Mouse (Mus musculus) intestine, embryonic 14.5 days (tissue): ENCODE results near the gene Dnase1. TPM values are rescaled to one million over a fixed set of nuclear protein-coding genes. Genes with fewer than 3 reads are reported as not detected.
"Not testable (repeated sequence)": the region's sequence is repeated elsewhere in the genome, so short reads cannot be mapped to it uniquely, and the experiment has no call there.

Experiments used
- ATAC-seq: fragments of 200-750 bp; cut with Nextera tagmentation; replicated peaks from 2 replicates; pipeline ENCODE4 v1.8.0; 2017; ENCODE audit warnings: low read depth, moderate number of reproducible peaks, moderate TSS enrichment, moderate library complexity; ENCODE audit not compliant: low FRiP score, low TSS enrichment
- DNase-seq: peaks from one replicate; pipeline ENCODE4 v3.0.0-alpha.2; 2018; ENCODE audit warnings: low spot score
- H3K27ac ChIP-seq: fragments of 300-500 bp; sonication (generic); 2 replicates; pipeline ENCODE4 v1.5.1; 2014; ENCODE audit warnings: low read depth, mild to moderate bottlenecking, control low read depth
- H3K27me3 ChIP-seq: fragments of 300-500 bp; sonication (generic); replicated peaks from 2 replicates; pipeline ENCODE4 v1.6.1; 2014; ENCODE audit warnings: low read length, control low read depth; ENCODE audit not compliant: control insufficient read depth, insufficient read depth
- H3K36me3 ChIP-seq: fragments of 300-500 bp; sonication (generic); 2 replicates; pipeline ENCODE4 v1.6.1; 2014; ENCODE audit warnings: low read length, control low read depth; ENCODE audit not compliant: control insufficient read depth, insufficient read depth
- H3K4me1 ChIP-seq: fragments of 300-500 bp; sonication (generic); replicated peaks from 2 replicates; pipeline ENCODE4 v1.6.1; 2014; ENCODE audit warnings: low read length, control low read depth, mixed read lengths; ENCODE audit not compliant: control insufficient read depth, insufficient read depth
- H3K4me2 ChIP-seq: fragments of 300-500 bp; sonication (generic); 2 replicates; pipeline ENCODE4 v1.6.1; 2014; ENCODE audit warnings: low read length
- H3K4me3 ChIP-seq: fragments of 300-500 bp; sonication (generic); 2 replicates; pipeline ENCODE4 v1.5.1; 2014; ENCODE audit warnings: low read depth, low read length, control low read depth, mixed read lengths
- H3K9ac ChIP-seq: fragments of 300-500 bp; sonication (generic); 2 replicates; pipeline ENCODE4 v1.6.1; 2014; ENCODE audit warnings: mild to moderate bottlenecking, low read length
- H3K9me3 ChIP-seq: fragments of 300-500 bp; sonication (generic); 2 replicates; pipeline ENCODE4 v1.6.1; 2016; ENCODE audit warnings: low read length, control low read depth; ENCODE audit not compliant: control insufficient read depth
- WGBS: fragments of 180-500 bp; shearing (Covaris S2); extraction: QIAGEN DNeasy Blood & Tissue Kit; methylation state at CpG from one replicate; pipeline ENCODE4 v1.1.7; 2014; 5-methylcytosine and 5-hydroxymethylcytosine counted together
- polyA plus RNA-seq: library from polyadenylated mRNA; unstranded; fragments of >200 nt; fragmentation: Nextera tagmentation; extraction: Ambion mirVana; gene quantifications from 2 replicates; pipeline ENCODE4 v1.2.1, GENCODE M21; 2014

The Dnase1 gene
- polyA plus RNA-seq, 1 experiment from 2014 or later, result 4.4 TPM

GRCm38 (mm10) chr16:4068588-4068987 is 31.8 kb downstream of the Dnase1 start:
- Histone ChIP-seq H3K4me2 (no peak overlapping the region), H3K4me1 (no peaks in the 10 kb centered on the region), H3K9me3 (no peaks in the 10 kb centered on the region), H3K9ac (no peak overlapping the region), H3K27ac (no peak overlapping the region), H3K4me3 (no peak overlapping the region), H3K36me3 (peaks cover 53% of the 10 kb centered on the region), H3K27me3 (no peaks in the 10 kb centered on the region)
- WGBS, result 61% methylated on average over 8 of the region's 8 CpGs
- peak; percentile 69 for DNase-seq
- no peak for ATAC-seq

GRCm38 (mm10) chr16:4074297-4074696 is 37.6 kb downstream of the Dnase1 start:
- DNase-seq (no peak), ATAC-seq (no peak)
- no peak overlapping the region for H3K4me2 ChIP-seq
- H3K4me3 ChIP-seq, result no peak overlapping the region
- H3K9ac ChIP-seq, result no peak overlapping the region
- peaks cover 9% of the 10 kb centered on the region for H3K4me1 ChIP-seq
- WGBS, result 65% methylated on average over 6 of the region's 6 CpGs
- no peaks in the 10 kb centered on the region; the same call in none of the 2 replicates for H3K36me3 ChIP-seq
- no peaks in the 10 kb centered on the region for H3K27me3 ChIP-seq
- no peaks in the 10 kb centered on the region for H3K9me3 ChIP-seq
- H3K27ac ChIP-seq, result no peak overlapping the region

GRCm38 (mm10) chr16:4074836-4075235 is 38.1 kb downstream of the Dnase1 start:
- H3K36me3 ChIP-seq, result no peaks in the 10 kb centered on the region; the same call in none of the 2 replicates
- no peak overlapping the region for H3K9ac ChIP-seq
- ATAC-seq (no peak), DNase-seq (no peak)
- H3K4me1 ChIP-seq, result peaks cover 9% of the 10 kb centered on the region
- 74% methylated on average over 3 of the region's 3 CpGs for WGBS
- H3K4me3 ChIP-seq, result no peak overlapping the region
- H3K9me3 ChIP-seq, result no peaks in the 10 kb centered on the region
- H3K27ac ChIP-seq, result no peak overlapping the region
- no peak overlapping the region for H3K4me2 ChIP-seq
- no peaks in the 10 kb centered on the region for H3K27me3 ChIP-seq

- H3K9ac ChIP-seq, result peak within 1 kb of the TSS; percentile 71
- under 1% methylated on average over 58 of the region's 58 CpGs for WGBS
Measured at GRCm38 (mm10) chr16:4077384-4078061, 40.8 kb downstream of the Dnase1 start, which contains the start of gene Trap1. Trap1 (minus strand) TSS chr16:4077827.

GRCm38 (mm10) chr16:4078302-4078701 is 41.6 kb downstream of the Dnase1 start:
- not testable (repeated sequence) for ATAC-seq, H3K27ac ChIP-seq

More at GRCm38 (mm10) chr16:4077384-4078061, 40.8 kb downstream of the Dnase1 start, which contains the start of gene Trap1:
- Histone ChIP-seq H3K4me3 (peak within 1 kb of the TSS; percentile 89), H3K27ac (peak within 1 kb of the TSS; percentile 76), H3K4me1 (peaks cover 9% of the 10 kb centered on the region), H3K36me3 (peaks cover 12% of the 10 kb centered on the region), H3K4me2 (peak within 1 kb of the TSS; percentile 70), H3K27me3 (no peaks in the 10 kb centered on the region), H3K9me3 (no peaks in the 10 kb centered on the region)
- ATAC-seq, result peak; percentile 97
- DNase-seq, result peak; percentile 99

GRCm38 (mm10) chr16:4079656-4080055 is 42.9 kb downstream of the Dnase1 start:
- no peaks in the 10 kb centered on the region for H3K9me3 ChIP-seq
- no peak overlapping the region for H3K27ac ChIP-seq
- no peaks in the 10 kb centered on the region for H3K27me3 ChIP-seq
- H3K9ac ChIP-seq, result no peak overlapping the region
- H3K4me3 ChIP-seq, result no peak overlapping the region
- peaks cover 9% of the 10 kb centered on the region for H3K4me1 ChIP-seq
- H3K4me2 ChIP-seq, result no peak overlapping the region
- WGBS, result 72% methylated on average over 1 of the region's 1 CpGs
- ATAC-seq (no peak), DNase-seq (no peak)
- H3K36me3 ChIP-seq, result peaks cover 30% of the 10 kb centered on the region

More at GRCm38 (mm10) chr16:4078302-4078701, 41.6 kb downstream of the Dnase1 start:
- peak overlapping the region; percentile 70 for H3K4me2 ChIP-seq
- H3K27me3 ChIP-seq, H3K4me1 ChIP-seq, DNase-seq, H3K9me3 ChIP-seq: not testable (repeated sequence)
- WGBS, result 55% methylated on average over 9 of the region's 10 CpGs
- peak overlapping the region; percentile 71 for H3K9ac ChIP-seq
- peaks cover 20% of the 10 kb centered on the region for H3K36me3 ChIP-seq
- peak overlapping the region; percentile 89; the same call in 1 of the 2 replicates for H3K4me3 ChIP-seq

- H3K9ac ChIP-seq, DNase-seq, H3K4me3 ChIP-seq, ATAC-seq, H3K9me3 ChIP-seq, H3K27ac ChIP-seq, H3K4me1 ChIP-seq, H3K27me3 ChIP-seq, H3K4me2 ChIP-seq: not testable (repeated sequence)
- WGBS, result 56% methylated on average over 3 of the region's 3 CpGs
- peaks cover 38% of the 10 kb centered on the region for H3K36me3 ChIP-seq
Measured at GRCm38 (mm10) chr16:4080419-4080818, 43.7 kb downstream of the Dnase1 start.

GRCm38 (mm10) chr16:4085051-4085450 is 48.3 kb downstream of the Dnase1 start:
- H3K4me2 ChIP-seq, result no peak overlapping the region
- H3K36me3 ChIP-seq, result peaks cover 84% of the 10 kb centered on the region
- H3K27ac ChIP-seq, result no peak overlapping the region
- ATAC-seq (no peak), DNase-seq (no peak)
- H3K9ac ChIP-seq, result no peak overlapping the region
- H3K4me1 ChIP-seq, result no peaks in the 10 kb centered on the region
- no peaks in the 10 kb centered on the region for H3K27me3 ChIP-seq
- H3K9me3 ChIP-seq, result no peaks in the 10 kb centered on the region
- H3K4me3 ChIP-seq, result no peak overlapping the region
- 94% methylated on average over 7 of the region's 7 CpGs for WGBS
